Mouse (Mus musculus): ENCODE measurements around the gene Syngr1. TPM values are rescaled to one million over a fixed set of nuclear protein-coding genes. Genes with fewer than 3 reads are reported as not detected.

The Syngr1 gene
- polyA plus RNA-seq, 1 experiment from 2014 or later: 18.7 TPM

GRCm38 (mm10) chr15:80096406-80096805 is 5.3 kb downstream of the Syngr1 start:
- H3K27ac ChIP-seq: peak overlapping the region; percentile 48
- H3K27me3 ChIP-seq (replicated peaks): peaks cover 14% of the 10 kb centered on the region
- H3K4me2 ChIP-seq (replicated peaks): no peak overlapping the region
- H3K4me3 ChIP-seq (replicated peaks): no peak overlapping the region
- H3K9me3 ChIP-seq: no peaks in the 10 kb centered on the region
- no peaks in the 10 kb centered on the region for H3K36me3 ChIP-seq
- 80% methylated on average over 10 of the region's 10 CpGs for WGBS
- H3K4me1 ChIP-seq (replicated peaks): peaks cover 41% of the 10 kb centered on the region
- ATAC-seq: no peak
- H3K9ac ChIP-seq: no peak overlapping the region

GRCm38 (mm10) chr15:80096946-80097881 is 6.1 kb downstream of the Syngr1 start:
- Histone ChIP-seq H3K9me3 (no peaks in the 10 kb centered on the region), H3K4me1 (replicated peaks) (peaks cover 35% of the 10 kb centered on the region), H3K36me3 (no peaks in the 10 kb centered on the region), H3K4me3 (replicated peaks) (no peak overlapping the region), H3K27me3 (replicated peaks) (peaks cover 6% of the 10 kb centered on the region), H3K9ac (peak overlapping the region; percentile 23; the same call in 1 of the 2 replicates), H3K4me2 (replicated peaks) (peak overlapping the region; percentile 34; the same call in 1 of the 2 replicates), H3K27ac (0 out of 2 replicates have a peak overlapping the region, but pooled peaks have one; percentile 33)
- ATAC-seq: peak; percentile 71
- WGBS: 20% methylated on average over 18 of the region's 20 CpGs

- Histone ChIP-seq H3K4me1 (replicated peaks) (peaks cover 31% of the 10 kb centered on the region), H3K27me3 (replicated peaks) (no peaks in the 10 kb centered on the region), H3K9ac (no peak overlapping the region), H3K9me3 (no peaks in the 10 kb centered on the region), H3K4me2 (replicated peaks) (no peak overlapping the region), H3K36me3 (no peaks in the 10 kb centered on the region), H3K4me3 (replicated peaks) (no peak overlapping the region), H3K27ac (no peak overlapping the region)
- WGBS: 37% methylated on average over 8 of the region's 8 CpGs
- peak; percentile 48; the same call in 1 of the 2 replicates for ATAC-seq
Observed at GRCm38 (mm10) chr15:80097999-80098461, 6.9 kb downstream of the Syngr1 start.

GRCm38 (mm10) chr15:80098809-80099208 is 7.7 kb downstream of the Syngr1 start:
- Histone ChIP-seq H3K4me3 (replicated peaks) (no peak overlapping the region), H3K27ac (no peak overlapping the region), H3K27me3 (replicated peaks) (no peaks in the 10 kb centered on the region), H3K9ac (no peak overlapping the region; the same call in 1 of the 2 replicates), H3K4me2 (replicated peaks) (no peak overlapping the region), H3K36me3 (no peaks in the 10 kb centered on the region), H3K9me3 (no peaks in the 10 kb centered on the region), H3K4me1 (replicated peaks) (peaks cover 31% of the 10 kb centered on the region)
- 36% methylated on average over 9 of the region's 9 CpGs for WGBS
- no peak for ATAC-seq

- H3K9ac ChIP-seq: no peak overlapping the region
- no peak overlapping the region for H3K4me3 ChIP-seq (replicated peaks)
- ATAC-seq: no peak
- H3K4me1 ChIP-seq (replicated peaks): peaks cover 31% of the 10 kb centered on the region
- WGBS: 74% methylated on average over 3 of the region's 3 CpGs
- no peak overlapping the region for H3K27ac ChIP-seq
- H3K4me2 ChIP-seq (replicated peaks): no peak overlapping the region
- H3K36me3 ChIP-seq: no peaks in the 10 kb centered on the region
- H3K9me3 ChIP-seq: no peaks in the 10 kb centered on the region
- no peaks in the 10 kb centered on the region for H3K27me3 ChIP-seq (replicated peaks)
Observed at GRCm38 (mm10) chr15:80099477-80099876, 8.3 kb downstream of the Syngr1 start.

GRCm38 (mm10) chr15:80100196-80100595 is 9.1 kb downstream of the Syngr1 start:
- Histone ChIP-seq H3K9ac (no peak overlapping the region), H3K9me3 (no peaks in the 10 kb centered on the region), H3K4me3 (replicated peaks) (no peak overlapping the region), H3K4me1 (replicated peaks) (peaks cover 31% of the 10 kb centered on the region), H3K4me2 (replicated peaks) (no peak overlapping the region), H3K27me3 (replicated peaks) (no peaks in the 10 kb centered on the region), H3K36me3 (no peaks in the 10 kb centered on the region), H3K27ac (no peak overlapping the region)
- no peak for ATAC-seq
- 76% methylated on average over 3 of the region's 3 CpGs for WGBS

- H3K27ac ChIP-seq: no peak overlapping the region
- H3K36me3 ChIP-seq: no peaks in the 10 kb centered on the region
- no peak overlapping the region for H3K4me3 ChIP-seq (replicated peaks)
- peaks cover 32% of the 10 kb centered on the region for H3K4me1 ChIP-seq (replicated peaks)
- H3K9me3 ChIP-seq: no peaks in the 10 kb centered on the region
- 79% methylated on average over 10 of the region's 10 CpGs for WGBS
- no peak for ATAC-seq
- no peaks in the 10 kb centered on the region for H3K27me3 ChIP-seq (replicated peaks)
- no peak overlapping the region for H3K9ac ChIP-seq
- no peak overlapping the region for H3K4me2 ChIP-seq (replicated peaks)
Observed at GRCm38 (mm10) chr15:80100871-80101270, 9.7 kb downstream of the Syngr1 start.

- H3K9me3 ChIP-seq: no peaks in the 10 kb centered on the region
- H3K27me3 ChIP-seq (replicated peaks): no peaks in the 10 kb centered on the region
- no peak for ATAC-seq
- no peak overlapping the region for H3K4me2 ChIP-seq (replicated peaks)
- 84% methylated on average over 6 of the region's 6 CpGs for WGBS
- H3K4me3 ChIP-seq (replicated peaks): no peak overlapping the region
- H3K4me1 ChIP-seq (replicated peaks): peaks cover 28% of the 10 kb centered on the region
- no peak overlapping the region for H3K9ac ChIP-seq
- no peaks in the 10 kb centered on the region for H3K36me3 ChIP-seq
- H3K27ac ChIP-seq: no peak overlapping the region
Observed at GRCm38 (mm10) chr15:80101503-80101902, 10.4 kb downstream of the Syngr1 start.

GRCm38 (mm10) chr15:80102495-80102894 is 11.4 kb downstream of the Syngr1 start:
- Histone ChIP-seq H3K27me3 (replicated peaks) (no peaks in the 10 kb centered on the region), H3K9ac (no peak overlapping the region), H3K4me3 (replicated peaks) (no peak overlapping the region), H3K36me3 (no peaks in the 10 kb centered on the region), H3K27ac (no peak overlapping the region), H3K9me3 (no peaks in the 10 kb centered on the region), H3K4me2 (replicated peaks) (no peak overlapping the region), H3K4me1 (replicated peaks) (peaks cover 18% of the 10 kb centered on the region)
- 71% methylated on average over 6 of the region's 6 CpGs for WGBS
- no peak for ATAC-seq

- Histone ChIP-seq H3K9me3 (no peaks in the 10 kb centered on the region), H3K4me3 (replicated peaks) (no peak overlapping the region), H3K36me3 (no peaks in the 10 kb centered on the region), H3K9ac (no peak overlapping the region), H3K27me3 (replicated peaks) (no peaks in the 10 kb centered on the region), H3K27ac (peak overlapping the region; percentile 36; the same call in 1 of the 2 replicates), H3K4me1 (replicated peaks) (peaks cover 2% of the 10 kb centered on the region), H3K4me2 (replicated peaks) (no peak overlapping the region)
- ATAC-seq: peak; percentile 61; the same call in 1 of the 2 replicates
- 64% methylated on average over 12 of the region's 12 CpGs for WGBS
Observed at GRCm38 (mm10) chr15:80105490-80106410, 14.6 kb downstream of the Syngr1 start.

GRCm38 (mm10) chr15:80107143-80107542 is 16.0 kb downstream of the Syngr1 start:
- WGBS: 94% methylated on average over 8 of the region's 8 CpGs
- no peak for ATAC-seq

GRCm38 (mm10) chr15:80107575-80107974 is 16.4 kb downstream of the Syngr1 start:
- no peak overlapping the region for H3K4me2 ChIP-seq (replicated peaks)
- H3K9ac ChIP-seq: no peak overlapping the region
- H3K27me3 ChIP-seq (replicated peaks): no peaks in the 10 kb centered on the region
- peaks cover 2% of the 10 kb centered on the region for H3K4me1 ChIP-seq (replicated peaks)
- WGBS: 86% methylated on average over 3 of the region's 3 CpGs
- no peaks in the 10 kb centered on the region for H3K36me3 ChIP-seq
- no peaks in the 10 kb centered on the region for H3K9me3 ChIP-seq
- ATAC-seq: no peak
- no peak overlapping the region for H3K4me3 ChIP-seq (replicated peaks)
- H3K27ac ChIP-seq: no peak overlapping the region

More at GRCm38 (mm10) chr15:80107143-80107542, 16.0 kb downstream of the Syngr1 start:
- H3K36me3 ChIP-seq: no peaks in the 10 kb centered on the region
- no peak overlapping the region for H3K9ac ChIP-seq
- H3K4me1 ChIP-seq (replicated peaks): peaks cover 2% of the 10 kb centered on the region
- no peak overlapping the region for H3K4me3 ChIP-seq (replicated peaks)
- no peaks in the 10 kb centered on the region for H3K27me3 ChIP-seq (replicated peaks)
- H3K27ac ChIP-seq: no peak overlapping the region
- no peaks in the 10 kb centered on the region for H3K9me3 ChIP-seq
- H3K4me2 ChIP-seq (replicated peaks): no peak overlapping the region
